Mouse (Mus musculus) bone marrow macrophage, adult 2 months (primary cell): ENCODE data around the gene Amz1. TPM values are rescaled to one million over a fixed set of nuclear protein-coding genes. Genes with fewer than 3 reads are reported as not detected.

ENCODE experiments used
- H3K27ac ChIP-seq: 2 replicates; pipeline ENCODE4 v1.5.1; 2012; ENCODE audit warnings: low read depth, low read length; ENCODE audit not compliant: insufficient read depth
- H3K4me1 ChIP-seq: 2 replicates; pipeline ENCODE4 v1.6.1; 2012; ENCODE audit warnings: low read length; ENCODE audit not compliant: control insufficient read depth, insufficient read depth
- H3K4me3 ChIP-seq: 2 replicates; pipeline ENCODE4 v1.5.1; 2012; ENCODE audit warnings: mild to moderate bottlenecking, low read length, moderate library complexity; ENCODE audit not compliant: insufficient read depth
- CTCF ChIP-seq: IDR thresholded peaks from 2 replicates; pipeline ENCODE4 v1.5.1; 2012; ENCODE audit warnings: low read depth, mild to moderate bottlenecking, low read length, moderate library complexity
- POLR2A ChIP-seq: IDR thresholded peaks from 2 replicates; pipeline ENCODE4 v1.6.1; 2012; ENCODE audit warnings: mild to moderate bottlenecking, low read depth, low read length, borderline replicate concordance
- polyA plus RNA-seq: library from polyadenylated mRNA; stranded (reverse); fragments of >200 nt; gene quantifications from 2 replicates; pipeline ENCODE4 v1.2.4, GENCODE M21; 2012; ENCODE audit not compliant: missing spikeins, insufficient read depth, insufficient read length

Amz1 gene
- 23.4 and 27.0 TPM in 2 replicates for polyA plus RNA-seq

DNA sequence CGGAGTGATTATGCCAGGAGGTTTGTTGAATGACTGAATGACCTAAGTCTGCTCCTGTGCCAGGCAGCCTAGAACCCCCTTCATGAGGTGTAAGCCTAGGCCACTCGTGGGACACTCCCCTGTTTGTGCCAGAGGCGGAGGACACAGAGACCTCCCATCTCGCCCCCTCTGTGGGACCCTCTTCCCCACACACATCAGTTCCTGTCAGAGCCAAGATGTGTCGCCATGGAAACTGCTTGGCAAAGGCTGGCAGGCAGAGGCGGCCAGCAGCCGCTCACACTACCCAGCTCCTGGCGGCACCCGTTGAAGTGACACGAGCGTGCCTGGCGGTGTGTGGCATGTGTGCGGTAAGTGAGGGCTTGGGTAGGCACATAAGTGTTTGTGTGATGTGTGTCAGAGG, at the start of gene Amz1:
Gene Amz1, plus strand, starts transcription at position 306 of the 400 bp plus-strand sequence.
- no peak within 1 kb of the TSS for H3K4me3 ChIP-seq
- no peak within 1 kb of the TSS for H3K27ac ChIP-seq
- TF ChIP-seq POLR2A = no peak
- TF ChIP-seq CTCF = no peak
- peaks cover 21% of the 10 kb centered on the region for H3K4me1 ChIP-seq

DNA sequence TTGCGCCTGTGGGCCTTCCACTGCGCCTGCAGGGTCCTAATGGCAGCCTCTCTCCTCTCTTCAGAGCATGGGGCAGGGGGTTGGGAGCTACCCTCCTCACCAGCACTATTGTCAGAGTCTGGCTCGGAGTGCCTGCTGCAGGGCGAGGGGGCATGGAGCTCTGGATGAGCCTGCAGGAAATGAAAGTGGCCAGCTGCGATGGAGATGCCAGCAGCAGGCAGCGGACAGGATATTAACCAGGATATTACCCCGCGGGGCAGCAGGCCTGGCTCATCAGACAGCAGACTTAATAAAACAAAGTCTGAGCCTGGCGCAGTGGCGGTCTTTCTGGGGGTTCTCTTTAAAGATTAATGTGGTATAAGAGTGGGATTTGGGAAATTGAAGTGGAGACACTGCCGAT, 48.8 kb upstream of the Amz1 start:
- no peak overlapping the region for H3K27ac ChIP-seq
- TF ChIP-seq CTCF = no peak
- no peak for TF ChIP-seq POLR2A
- H3K4me3 ChIP-seq = no peak overlapping the region
- H3K4me1 ChIP-seq = no peaks in the 10 kb centered on the region

DNA sequence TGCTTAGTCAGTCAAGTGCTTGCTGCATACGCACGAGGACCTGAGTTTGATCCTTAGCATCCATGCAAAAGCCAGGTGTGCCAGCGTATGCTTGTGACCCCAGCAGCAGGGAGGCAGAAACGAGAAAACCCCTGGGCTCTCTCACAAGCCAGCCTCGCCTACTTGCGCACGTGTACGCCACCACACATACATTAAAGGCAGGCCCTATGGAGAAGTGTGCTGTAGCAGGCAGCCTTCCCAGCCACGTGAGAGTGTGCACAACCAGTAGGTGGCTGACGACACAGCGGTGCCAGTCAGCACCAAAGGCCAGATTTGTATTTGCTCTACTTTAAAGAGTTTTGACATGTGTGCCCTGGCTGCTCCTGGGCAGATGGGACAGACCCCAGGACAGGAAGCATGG, 48.3 kb upstream of the Amz1 start:
- no peak overlapping the region for H3K27ac ChIP-seq
- no peak overlapping the region for H3K4me3 ChIP-seq
- no peak for TF ChIP-seq CTCF
- no peak for TF ChIP-seq POLR2A
- H3K4me1 ChIP-seq = no peaks in the 10 kb centered on the region

GRCm38 (mm10) chr5:140677137-140677536, 46.8 kb upstream of the Amz1 start:
- TF ChIP-seq CTCF (no peak), POLR2A (no peak)
- Histone ChIP-seq H3K4me3 (no peak overlapping the region), H3K27ac (no peak overlapping the region), H3K4me1 (no peaks in the 10 kb centered on the region)

DNA sequence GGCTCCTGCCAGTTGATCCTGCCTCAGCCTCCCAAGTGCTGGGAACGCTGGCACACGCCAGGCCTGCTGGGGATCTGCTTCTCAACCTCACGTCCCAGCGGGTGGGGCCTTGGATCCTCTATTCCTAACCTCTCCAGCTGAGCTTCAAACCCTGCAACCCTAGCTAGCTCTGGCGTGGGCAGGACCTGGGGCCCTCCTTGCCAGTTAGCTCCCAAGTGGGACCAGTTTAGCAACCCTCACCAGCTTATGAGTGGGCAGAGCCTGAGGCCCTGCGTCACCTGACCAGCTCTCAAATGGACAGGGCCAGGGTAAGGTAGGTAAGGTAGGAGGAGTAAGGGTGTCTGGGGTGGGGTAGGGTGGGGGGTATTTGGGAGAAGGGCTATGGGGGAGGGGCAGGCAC, 43.9 kb upstream of the Amz1 start:
- Histone ChIP-seq H3K4me3 (no peak overlapping the region), H3K27ac (no peak overlapping the region), H3K4me1 (no peaks in the 10 kb centered on the region)
- TF ChIP-seq POLR2A = no peak
- TF ChIP-seq CTCF = no peak

DNA sequence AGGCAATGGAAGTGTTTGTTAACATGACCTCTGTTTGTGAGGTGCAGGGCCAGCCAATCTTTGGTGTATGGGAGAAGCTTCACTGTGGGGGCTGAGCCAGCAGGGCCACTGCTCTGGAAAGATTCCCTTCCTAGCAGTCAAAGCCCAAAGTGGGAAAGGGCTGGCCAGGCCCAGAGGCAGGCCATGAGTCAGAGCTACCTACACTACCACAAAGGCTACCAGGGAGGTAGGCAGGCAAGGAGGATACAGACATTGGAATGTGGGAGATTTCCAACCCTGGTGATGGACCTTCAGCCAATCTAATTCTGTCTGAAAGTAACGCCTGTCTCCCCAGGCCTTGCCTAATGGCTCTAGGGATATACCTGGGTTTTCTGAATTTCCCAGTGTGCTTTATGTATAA, 43.0 kb upstream of the Amz1 start:
- no peak overlapping the region for H3K4me3 ChIP-seq
- no peak overlapping the region for H3K27ac ChIP-seq
- TF ChIP-seq CTCF = no peak
- TF ChIP-seq POLR2A = no peak
- H3K4me1 ChIP-seq = no peaks in the 10 kb centered on the region

- no peak overlapping the region for H3K27ac ChIP-seq
- TF ChIP-seq CTCF (no peak), POLR2A (no peak)
- H3K4me3 ChIP-seq = no peak overlapping the region
- no peaks in the 10 kb centered on the region for H3K4me1 ChIP-seq
Observed at GRCm38 (mm10) chr5:140682113-140682512, 41.8 kb upstream of the Amz1 start.

DNA sequence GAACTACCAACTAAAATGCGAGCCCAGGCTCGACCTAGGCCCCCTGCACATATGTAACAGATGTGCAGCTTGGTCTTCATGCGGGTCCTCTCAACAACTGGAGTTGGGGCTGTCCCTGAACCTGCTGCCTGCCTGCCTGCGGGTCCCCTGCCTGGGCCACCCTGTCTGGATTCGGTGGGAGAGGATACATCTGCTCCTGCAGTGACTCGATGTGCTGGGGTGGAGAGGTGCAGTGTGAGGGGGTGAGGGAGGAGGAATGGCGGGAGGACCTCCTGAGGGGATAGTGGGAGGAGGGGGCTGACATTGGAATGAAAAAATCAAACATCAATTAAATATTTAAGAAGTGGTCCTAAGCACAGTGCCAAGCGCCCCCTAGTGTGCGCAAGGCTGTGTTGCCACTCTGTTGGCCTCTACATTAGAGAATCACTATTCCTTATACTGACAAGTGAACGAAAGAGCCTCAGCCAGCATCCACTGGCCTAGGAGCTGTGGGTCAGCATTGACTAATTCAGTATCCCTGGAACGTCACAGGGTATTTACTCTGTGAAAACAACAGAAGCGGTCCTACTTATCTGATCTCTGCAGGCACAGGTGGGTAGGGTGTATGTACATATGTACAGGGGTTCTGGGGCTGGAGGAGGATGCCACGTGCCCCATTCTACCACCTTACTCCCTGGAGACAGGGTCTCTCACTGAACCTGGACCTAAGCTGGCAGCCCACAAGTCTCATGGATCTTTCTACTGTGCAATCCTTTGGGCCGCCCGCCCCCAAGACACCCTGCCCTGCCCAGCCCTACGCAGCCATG, 39.4 kb upstream of the Amz1 start:
- H3K27ac ChIP-seq = no peak overlapping the region
- peak; percentile 92 for TF ChIP-seq CTCF
- no peak for TF ChIP-seq POLR2A
- no peak overlapping the region for H3K4me3 ChIP-seq
- no peaks in the 10 kb centered on the region for H3K4me1 ChIP-seq

DNA sequence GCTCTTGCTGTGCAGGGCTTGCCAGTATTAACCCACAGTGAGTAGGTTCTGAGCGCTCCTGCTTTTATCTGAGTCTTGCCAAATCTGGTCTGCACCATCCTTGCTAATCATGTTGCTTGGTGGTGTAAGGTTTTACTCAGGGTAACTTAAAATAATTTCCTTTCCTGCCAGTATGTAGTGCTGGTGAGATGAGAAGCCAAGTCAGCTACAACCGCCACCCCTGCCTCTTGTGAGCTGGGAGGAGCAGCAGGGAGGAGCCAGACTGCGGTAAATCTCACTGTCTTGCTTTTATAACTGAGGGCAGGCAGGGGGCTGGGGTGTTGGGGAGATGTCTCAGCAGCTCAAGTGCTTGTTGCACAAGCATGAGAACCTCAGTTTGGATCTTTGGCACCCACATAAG, 35.5 kb upstream of the Amz1 start:
- no peak overlapping the region for H3K27ac ChIP-seq
- TF ChIP-seq CTCF = no peak
- no peak overlapping the region for H3K4me3 ChIP-seq
- H3K4me1 ChIP-seq = no peaks in the 10 kb centered on the region

- no peak for TF ChIP-seq POLR2A
- TF ChIP-seq CTCF = no peak
- Histone ChIP-seq H3K27ac (no peak overlapping the region), H3K4me3 (no peak overlapping the region), H3K4me1 (peaks cover under 1% of the 10 kb centered on the region; the same call in 1 of the 2 replicates)
Observed at GRCm38 (mm10) chr5:140695987-140696386, 27.9 kb upstream of the Amz1 start.

GRCm38 (mm10) chr5:140699776-140700175, 24.2 kb upstream of the Amz1 start:
- peaks cover 12% of the 10 kb centered on the region for H3K4me1 ChIP-seq
- no peak overlapping the region for H3K4me3 ChIP-seq
- TF ChIP-seq POLR2A (no peak), CTCF (no peak)
- no peak overlapping the region for H3K27ac ChIP-seq
